Mouse (Mus musculus) ES-E14 (cell line): Measurements from ENCODE around the gene Bnc2.

Source experiments
- CHD2 ChIP-seq: IDR thresholded peaks from 2 replicates; pipeline ENCODE4 v1.6.1; 2014; ENCODE audit warnings: mild to moderate bottlenecking, low read depth, low read length, inconsistent platforms
- HCFC1 ChIP-seq: IDR thresholded peaks from 2 replicates; pipeline ENCODE4 v1.6.1; 2012; ENCODE audit warnings: low read length, inconsistent platforms, borderline replicate concordance; ENCODE audit not compliant: insufficient read depth
- MAFK ChIP-seq: IDR thresholded peaks from 2 replicates; pipeline ENCODE4 v1.6.1; 2014; ENCODE audit warnings: mild to moderate bottlenecking, low read depth, low read length, inconsistent platforms; ENCODE audit not compliant: insufficient read depth
- ZC3H11A ChIP-seq: IDR thresholded peaks from 2 replicates; pipeline ENCODE4 v1.6.1; 2012; ENCODE audit warnings: low read depth, mild to moderate bottlenecking, inconsistent platforms, low read length, borderline replicate concordance
- ZNF384 ChIP-seq: IDR thresholded peaks from 2 replicates; pipeline ENCODE4 v1.6.1; 2012; ENCODE audit warnings: low read depth, low read length, inconsistent platforms

- no peak for TF ChIP-seq HCFC1
- TF ChIP-seq MAFK, result no peak
- no peak for TF ChIP-seq ZNF384
- TF ChIP-seq CHD2, result no peak
- TF ChIP-seq ZC3H11A, result no peak
These were observed 870 bp upstream of the Bnc2 start for GRCm38 (mm10) chr4:84675974-84676315.
